7 mouse cellular contexts compared by ENCODE assay signal in the genomic region with DNA sequence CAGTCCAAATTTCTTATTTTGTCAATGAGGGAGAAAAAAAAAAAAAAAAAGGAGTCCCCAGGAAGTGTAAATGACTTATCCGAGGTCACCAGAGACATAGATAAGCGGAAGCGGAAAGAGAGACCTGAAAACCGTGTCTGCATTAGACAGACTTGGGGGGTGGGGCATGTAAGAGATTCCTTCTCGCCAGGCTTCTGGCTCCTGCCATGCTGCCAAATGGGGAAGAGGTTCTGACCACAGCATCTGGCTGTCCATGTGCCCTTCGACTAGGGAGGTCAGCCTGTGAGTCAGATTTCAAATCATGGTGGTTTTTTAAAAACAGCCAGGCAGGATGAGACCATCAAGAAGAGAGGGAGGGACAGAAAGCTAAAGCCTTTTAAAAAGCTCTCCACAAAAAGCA. TPM values are rescaled to one million over a fixed set of nuclear protein-coding genes. Genes with fewer than 3 reads are reported as not detected.
A peak's percentile ranks its signal among the peaks of the same experiment; 100 is the strongest.
DNase-seq lines count a peak whose midpoint lies in the region; ATAC-seq lines count a peak whose summit lies in the region.

No protein-coding gene starts in this region.

- no peak overlapping the region for H3K4me3 ChIP-seq in heart, embryonic 12.5 days
- H3K4me3 ChIP-seq in limb, embryonic 13.5 days, result no peak overlapping the region
- H3K4me3 ChIP-seq in neural tube, embryonic 15.5 days (replicated peaks), result peak overlapping the region; percentile 9; the same call in 1 of the 2 replicates

- ATAC-seq in heart, embryonic 12.5 days (ENCODE audit: insufficient number of reproducible peaks, low FRiP score), result no peak
- ATAC-seq in limb, embryonic 13.5 days (ENCODE audit: low FRiP score, low read depth), result no peak
- no peak for ATAC-seq in neural tube, embryonic 15.5 days (ENCODE audit: low FRiP score)

- WGBS in heart, embryonic 12.5 days, result 5% methylated on average over 6 of the region's 6 CpGs
- 8% methylated on average over 6 of the region's 6 CpGs for WGBS in limb, embryonic 13.5 days
- WGBS in neural tube, embryonic 15.5 days, result 14% methylated on average over 6 of the region's 6 CpGs

- no peaks in the 10 kb centered on the region; the same call in 1 of the 2 replicates for H3K9me3 ChIP-seq in heart, embryonic 12.5 days (replicated peaks)
- H3K9me3 ChIP-seq in limb, embryonic 13.5 days, result no peaks in the 10 kb centered on the region; the same call in 1 of the 2 replicates
- H3K9me3 ChIP-seq in neural tube, embryonic 15.5 days (replicated peaks), result no peaks in the 10 kb centered on the region

- H3K9ac ChIP-seq in heart, embryonic 12.5 days, result 0 out of 2 replicates have a peak overlapping the region, but pooled peaks have one; percentile 18
- no peak overlapping the region for H3K9ac ChIP-seq in limb, embryonic 13.5 days
- H3K9ac ChIP-seq in neural tube, embryonic 15.5 days (replicated peaks), result no peak overlapping the region

- peak; percentile 85 for DNase-seq in R1 (ENCODE audit: low read depth, low spot score)
- DNase-seq in c-Kit-positive CD71-positive TER-119-positive erythroid progenitor cells, embryonic 14.5 days (ENCODE audit: low spot score), result peak; percentile 25
- DNase-seq in left cerebral cortex, adult 9 months (ENCODE audit: low spot score in 2 of 2), result no peak
- DNase-seq in thymus, adult 18-20 months, result no peak

- H3K36me3 ChIP-seq in heart, embryonic 12.5 days, result no peaks in the 10 kb centered on the region
- no peaks in the 10 kb centered on the region for H3K36me3 ChIP-seq in limb, embryonic 13.5 days
- H3K36me3 ChIP-seq in neural tube, embryonic 15.5 days, result no peaks in the 10 kb centered on the region

- H3K27me3 ChIP-seq in heart, embryonic 12.5 days (replicated peaks), result no peaks in the 10 kb centered on the region
- no peaks in the 10 kb centered on the region; the same call in 1 of the 2 replicates for H3K27me3 ChIP-seq in limb, embryonic 13.5 days
- H3K27me3 ChIP-seq in neural tube, embryonic 15.5 days (replicated peaks), result no peaks in the 10 kb centered on the region

- no peak overlapping the region for H3K27ac ChIP-seq in heart, embryonic 12.5 days (ENCODE audit: poor library complexity, severe bottlenecking)
- H3K27ac ChIP-seq in limb, embryonic 13.5 days, result no peak overlapping the region
- H3K27ac ChIP-seq in neural tube, embryonic 15.5 days (replicated peaks), result no peak overlapping the region

- H3K4me2 ChIP-seq in heart, embryonic 12.5 days, result peak overlapping the region; percentile 59
- H3K4me2 ChIP-seq in limb, embryonic 13.5 days (replicated peaks), result peak overlapping the region; percentile 30; the same call in 1 of the 2 replicates
- H3K4me2 ChIP-seq in neural tube, embryonic 15.5 days, result peak overlapping the region; percentile 26

- peaks cover 24% of the 10 kb centered on the region for H3K4me1 ChIP-seq in heart, embryonic 12.5 days (replicated peaks)
- peaks cover 16% of the 10 kb centered on the region for H3K4me1 ChIP-seq in limb, embryonic 13.5 days
- peaks cover 7% of the 10 kb centered on the region for H3K4me1 ChIP-seq in neural tube, embryonic 15.5 days

RNA-seq across cellular contexts. Expression of a gene that starts 15.0 kb away (rescaled TPM):
- polyA plus RNA-seq in heart, embryonic 12.5 days (2016; fragmentation: Nextera tagmentation; extraction: Ambion mirVana), result 2.2 and 2.7 TPM in 2 replicates
- 0.36 and 1.0 TPM in 2 replicates for polyA plus RNA-seq in limb, embryonic 13.5 days (2015; fragmentation: Nextera tagmentation; extraction: Ambion mirVana)
- polyA plus RNA-seq in neural tube, embryonic 15.5 days (2015; fragmentation: Nextera tagmentation; extraction: Ambion mirVana), result 0.52 and 0.61 TPM in 2 replicates

Comparison
In these comparisons a context has a peak if more than half of its experiments do, and no peak if none do; other contexts are left out.
1. DNase-seq: peak in R1 (single experiment) and c-Kit-positive CD71-positive TER-119-positive erythroid progenitor cells, embryonic 14.5 days (single experiment); none in left cerebral cortex, adult 9 months (0 of 2) and thymus, adult 18-20 months (0 of 2).
2. Peak in every context shown above with its lines, with median percentiles within 50 percentile points of each other: H3K4me2 ChIP-seq.